11 mouse cellular contexts compared by ENCODE assay signal in the genomic region with DNA sequence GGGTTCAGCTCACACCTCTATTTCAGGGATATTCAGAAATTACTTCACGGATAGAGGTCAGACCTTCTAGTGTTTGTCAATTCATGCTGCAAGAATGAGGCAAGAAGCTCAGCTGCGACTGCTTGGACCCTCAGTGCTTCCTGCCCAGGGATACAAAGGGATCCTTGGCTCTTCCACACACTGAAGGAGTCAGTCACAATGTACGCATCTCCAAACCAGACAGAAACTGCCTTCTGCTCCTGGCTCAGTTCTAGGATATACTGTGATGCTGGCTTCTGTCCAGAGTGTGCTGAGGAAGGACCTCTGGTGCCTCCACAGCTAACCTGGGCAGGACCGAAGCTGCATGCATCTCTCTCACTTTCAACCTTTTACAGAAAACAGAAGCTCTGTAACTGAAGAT.
A peak's percentile ranks its signal among the peaks of the same experiment; 100 is the strongest.
DNase-seq lines count a peak whose midpoint lies in the region; ATAC-seq lines count a peak whose summit lies in the region.
"Had no signal": no experiment of that assay in that cellular context is flagged by ENCODE, and none has a peak within 500 bp of the region (broad histone marks: within the 10 kb centered on the region; RNA-seq: fewer than 3 reads in every experiment).

No protein-coding gene starts in this region.

- no peaks in the 10 kb centered on the region for H3K36me3 ChIP-seq in hindbrain, embryonic 15.5 days
- H3K36me3 ChIP-seq in hindbrain, embryonic 11.5 days (ENCODE audit: control insufficient read depth, insufficient read depth, low read length) = no peaks in the 10 kb centered on the region
- H3K36me3 ChIP-seq in neural tube, embryonic 15.5 days = no peaks in the 10 kb centered on the region
- H3K36me3 ChIP-seq: embryonic facial prominence, embryonic 13.5 days had no signal

- no peak; the same call in 1 of the 2 replicates for ATAC-seq in hindbrain, embryonic 15.5 days (ENCODE audit: low FRiP score, low read depth)
- ATAC-seq in hindbrain, embryonic 11.5 days (ENCODE audit: low FRiP score) = no peak
- no peak for ATAC-seq in neural tube, embryonic 15.5 days (ENCODE audit: low FRiP score)
- no peak for ATAC-seq in megakaryocyte progenitor cell, adult 5-6 weeks (replicated peaks; ENCODE audit: poor library complexity)

- peak overlapping the region; percentile 36; the same call in 1 of the 2 replicates for H3K27ac ChIP-seq in hindbrain, embryonic 15.5 days (replicated peaks)
- no peak overlapping the region for H3K27ac ChIP-seq in hindbrain, embryonic 11.5 days (ENCODE audit: low read depth, low read length)
- H3K27ac ChIP-seq in neural tube, embryonic 15.5 days (replicated peaks) = peak overlapping the region; percentile 51; the same call in 1 of the 2 replicates
- H3K27ac ChIP-seq: embryonic facial prominence, embryonic 13.5 days had no signal

- peaks cover 18% of the 10 kb centered on the region for H3K4me1 ChIP-seq in hindbrain, embryonic 15.5 days (replicated peaks)
- no peaks in the 10 kb centered on the region for H3K4me1 ChIP-seq in hindbrain, embryonic 11.5 days (replicated peaks; ENCODE audit: control insufficient read depth, insufficient read depth, low read length)
- peaks cover 26% of the 10 kb centered on the region for H3K4me1 ChIP-seq in neural tube, embryonic 15.5 days
- H3K4me1 ChIP-seq: embryonic facial prominence, embryonic 13.5 days had no signal

- DNase-seq in hindbrain, embryonic 11.5 days (ENCODE audit: low spot score) = no peak
- DNase-seq in right cerebral cortex, adult 18-20 months = peak; percentile 29
- no peak for DNase-seq in right cerebral cortex, postnatal 14 days
- DNase-seq in cerebellum, postnatal 10 days = peak; percentile 95 to 96
- no peak for DNase-seq in thymus, postnatal 10 days (ENCODE audit: low spot score in 2 of 2)
- DNase-seq: kidney, postnatal 14 days had no signal

- 62% methylated on average over 4 of the region's 4 CpGs for WGBS in hindbrain, embryonic 15.5 days
- WGBS in hindbrain, embryonic 11.5 days = 90% methylated on average over 4 of the region's 4 CpGs
- whole genome bisulfite sequencing in neural tube, embryonic 15.5 days = 63% methylated on average over 4 of the region's 4 CpGs

- H3K4me2 ChIP-seq in hindbrain, embryonic 15.5 days = no peak overlapping the region
- H3K4me2 ChIP-seq in hindbrain, embryonic 11.5 days (replicated peaks; ENCODE audit: low read depth, low read length) = no peak overlapping the region
- H3K4me2 ChIP-seq in neural tube, embryonic 15.5 days = no peak overlapping the region
- H3K4me2 ChIP-seq: embryonic facial prominence, embryonic 13.5 days; liver, embryonic 11.5 days had no signal

- H3K4me3 ChIP-seq in hindbrain, embryonic 15.5 days = no peak overlapping the region
- no peak overlapping the region for H3K4me3 ChIP-seq in hindbrain, embryonic 11.5 days (ENCODE audit: low read depth, low read length)
- no peak overlapping the region for H3K4me3 ChIP-seq in neural tube, embryonic 15.5 days (replicated peaks)
- H3K4me3 ChIP-seq: embryonic facial prominence, embryonic 13.5 days had no signal

- H3K27me3 ChIP-seq in hindbrain, embryonic 15.5 days = no peaks in the 10 kb centered on the region
- H3K27me3 ChIP-seq in hindbrain, embryonic 11.5 days (ENCODE audit: control insufficient read depth, insufficient read depth, low read length) = no peaks in the 10 kb centered on the region
- no peaks in the 10 kb centered on the region for H3K27me3 ChIP-seq in neural tube, embryonic 15.5 days (replicated peaks)
- H3K27me3 ChIP-seq: embryonic facial prominence, embryonic 13.5 days had no signal

- H3K9ac ChIP-seq in hindbrain, embryonic 15.5 days = no peak overlapping the region
- H3K9ac ChIP-seq in hindbrain, embryonic 11.5 days (ENCODE audit: low read depth, low read length) = no peak overlapping the region
- H3K9ac ChIP-seq in neural tube, embryonic 15.5 days (replicated peaks) = no peak overlapping the region
- H3K9ac ChIP-seq: embryonic facial prominence, embryonic 13.5 days had no signal

- H3K9me3 ChIP-seq in hindbrain, embryonic 15.5 days = no peaks in the 10 kb centered on the region
- no peaks in the 10 kb centered on the region for H3K9me3 ChIP-seq in hindbrain, embryonic 11.5 days (ENCODE audit: control insufficient read depth, low read length)
- no peaks in the 10 kb centered on the region for H3K9me3 ChIP-seq in neural tube, embryonic 15.5 days (replicated peaks)
- H3K9me3 ChIP-seq: embryonic facial prominence, embryonic 13.5 days had no signal

Comparison
In these comparisons a context has a peak if more than half of its experiments do, and no peak if none do; other contexts are left out.
1. DNase-seq: peak in right cerebral cortex, adult 18-20 months (single experiment) and cerebellum, postnatal 10 days (2 of 2); none in hindbrain, embryonic 11.5 days (single experiment), right cerebral cortex, postnatal 14 days (single experiment) and thymus, postnatal 10 days (0 of 2).